Mouse (Mus musculus) heart, adult 2 months (tissue): Measurements from ENCODE around the gene Galnt13. TPM values are rescaled to one million over a fixed set of nuclear protein-coding genes. Genes with fewer than 3 reads are reported as not detected.

Source experiments
- DNase-seq, 2 experiments: peaks; one replicate each; pipeline ENCODE4 v3.0.0; 2021
- H3K27ac ChIP-seq: fragments of 200-600 bp; 2 replicates; pipeline ENCODE4 v1.8.1; 2022
- H3K27me3 ChIP-seq: fragments of 200-500 bp; 2 replicates; pipeline ENCODE4 v1.6.1; 2012; ENCODE audit warnings: mild to moderate bottlenecking, low read length, inconsistent platforms, mixed read lengths; ENCODE audit not compliant: control insufficient read depth, insufficient read depth
- H3K36me3 ChIP-seq: fragments of 200-500 bp; 2 replicates; pipeline ENCODE4 v1.6.1; 2012; ENCODE audit warnings: low read length, inconsistent platforms; ENCODE audit not compliant: control insufficient read depth, insufficient read depth
- H3K4me1 ChIP-seq: fragments of 200-500 bp; 2 replicates; pipeline ENCODE4 v1.6.1; 2011; ENCODE audit warnings: low read length; ENCODE audit not compliant: control insufficient read depth, insufficient read depth
- H3K4me3 ChIP-seq: fragments of 200-600 bp; 2 replicates; pipeline ENCODE4 v1.8.1; 2022
- H3K79me2 ChIP-seq: fragments of 200-500 bp; replicated peaks from 2 replicates; pipeline ENCODE4 v1.6.1; 2012; ENCODE audit warnings: mild to moderate bottlenecking, inconsistent platforms, low read length, moderate library complexity, mixed read lengths; ENCODE audit not compliant: control insufficient read depth, insufficient read depth
- H3K9ac ChIP-seq: fragments of 200-500 bp; 2 replicates; pipeline ENCODE4 v1.6.1; 2012; ENCODE audit warnings: low read depth, mild to moderate bottlenecking, control low read depth, inconsistent platforms, low read length, mixed read lengths
- CTCF ChIP-seq: fragments of 200-600 bp; IDR thresholded peaks from 2 replicates; pipeline ENCODE4 v1.8.1; 2022; ENCODE audit warnings: antibody characterized with exemption, mild to moderate bottlenecking, moderate library complexity
- EP300 ChIP-seq: fragments of 200-500 bp; IDR thresholded peaks from 2 replicates; pipeline ENCODE4 v1.6.1; 2011; ENCODE audit warnings: low read depth, low read length, control low read depth; ENCODE audit not compliant: insufficient read depth
- POLR2A ChIP-seq: fragments of 200-500 bp; IDR thresholded peaks from 2 replicates; pipeline ENCODE4 v1.6.1; 2011; ENCODE audit warnings: mild to moderate bottlenecking, low read depth, low read length, control low read depth; ENCODE audit not compliant: insufficient read depth
- WGBS: fragments of 180-500 bp; shearing (Covaris S2); methylation state at CpG from one replicate; pipeline ENCODE4 v1.1.7; 2018; 5-methylcytosine and 5-hydroxymethylcytosine counted together
- intact Hi-C: fragments of 180-260 bp; cut with DNase I; formaldehyde crosslinking; loops from one replicate; pipeline ENCODE4 v1.15.1; 2025
- long read RNA-seq: library from polyadenylated mRNA; stranded (forward); transcript quantifications from one replicate; pipeline ENCODE4 v2.0.0, GENCODE M21; 2021
- polyA plus RNA-seq: library from polyadenylated mRNA; depleted of rRNA; stranded (reverse); fragments of >200 nt; gene quantifications from 2 replicates; pipeline ENCODE4 v1.2.3, GENCODE M21; 2012; rRNA removed
- total RNA-seq, 2 experiments: library from RNA; stranded (reverse); gene quantifications; 2 replicates each; pipeline ENCODE4 v1.2.3; 2021

Galnt13 gene
- total RNA-seq (not detected), polyA plus RNA-seq (not detected in 2 replicates)
- long read RNA-seq, result 0 reads

GRCm38 (mm10) chr2:54435937-54436735 is at the start of gene Galnt13:
Gene Galnt13, plus strand, starts transcription at chr2:54436317.
- no peaks in the 10 kb centered on the region for H3K36me3 ChIP-seq
- 2% methylated on average over 79 of the region's 81 CpGs for WGBS
- H3K9ac ChIP-seq, result no peak within 1 kb of the TSS
- DNase-seq, result no peak
- H3K4me3 ChIP-seq, result no peak within 1 kb of the TSS
- intact Hi-C loops, result no loop called here
- no peaks in the 10 kb centered on the region for H3K4me1 ChIP-seq
- H3K27me3 ChIP-seq, result no peaks in the 10 kb centered on the region; the same call in 1 of the 2 replicates
- TF ChIP-seq CTCF (no peak), EP300 (no peak), POLR2A (no peak)
- no peak within 1 kb of the TSS for H3K27ac ChIP-seq
- no peaks in the 10 kb centered on the region for H3K79me2 ChIP-seq

DNA sequence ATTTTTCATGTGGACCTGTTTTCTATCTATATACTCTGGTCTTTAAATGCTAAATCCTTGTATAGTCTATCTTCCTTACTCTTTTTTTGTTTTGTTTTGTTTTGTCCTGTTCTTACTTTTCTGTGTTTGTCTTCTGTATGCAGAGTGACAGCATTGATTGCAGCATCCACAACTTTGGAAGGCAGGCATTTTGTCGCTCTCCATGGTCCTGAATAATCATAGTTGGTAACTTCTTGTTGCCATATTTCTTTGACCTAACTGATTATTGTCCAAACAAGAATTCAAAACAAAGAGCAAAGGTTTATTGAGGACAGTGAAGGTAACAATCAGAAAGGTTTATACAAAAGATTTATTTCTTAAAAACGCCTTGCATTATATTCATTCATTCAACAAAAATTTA is 5.1 kb upstream of the Galnt13 start:
- Histone ChIP-seq H3K4me1 (no peaks in the 10 kb centered on the region), H3K27me3 (no peaks in the 10 kb centered on the region), H3K9ac (no peak overlapping the region), H3K27ac (no peak overlapping the region), H3K4me3 (no peak overlapping the region), H3K36me3 (no peaks in the 10 kb centered on the region), H3K79me2 (no peaks in the 10 kb centered on the region)
- TF ChIP-seq POLR2A, result no peak
- no peak for TF ChIP-seq CTCF
- TF ChIP-seq EP300, result no peak
- no peak for DNase-seq
- intact Hi-C loops, result no loop called here
- 17% methylated on average over 2 of the region's 2 CpGs for WGBS

DNA sequence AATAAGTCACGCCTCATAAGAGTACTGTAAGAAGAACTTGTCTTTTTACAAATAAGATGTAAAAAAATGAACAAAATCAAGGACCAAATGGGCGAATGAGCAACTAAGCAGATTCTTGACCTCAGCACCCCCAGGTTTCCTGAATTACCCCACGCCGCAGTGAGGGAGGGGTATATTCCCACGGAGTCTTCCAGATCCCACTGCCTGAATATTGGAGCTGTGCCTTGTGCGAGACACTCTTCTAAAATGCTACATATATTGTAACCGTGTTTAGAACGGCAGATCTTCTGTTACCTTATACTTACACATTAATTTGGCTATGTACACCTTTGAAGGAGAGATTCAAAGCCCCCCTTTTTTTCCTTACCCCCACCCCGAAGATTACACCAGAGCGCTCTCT is 737 bp upstream of the Galnt13 start:
- no peaks in the 10 kb centered on the region for H3K36me3 ChIP-seq
- TF ChIP-seq EP300, result no peak
- TF ChIP-seq CTCF, result no peak
- no peak for TF ChIP-seq POLR2A
- no peaks in the 10 kb centered on the region for H3K4me1 ChIP-seq
- intact Hi-C loops, result no loop called here
- 42% methylated on average over 10 of the region's 10 CpGs for WGBS
- H3K4me3 ChIP-seq, result no peak overlapping the region
- H3K79me2 ChIP-seq, result no peaks in the 10 kb centered on the region
- no peak overlapping the region for H3K9ac ChIP-seq
- no peak for DNase-seq
- no peak overlapping the region for H3K27ac ChIP-seq
- H3K27me3 ChIP-seq, result no peaks in the 10 kb centered on the region; the same call in 1 of the 2 replicates

- 3% methylated on average over 37 of the region's 42 CpGs for WGBS
- no peaks in the 10 kb centered on the region for H3K4me1 ChIP-seq
- H3K9ac ChIP-seq, result no peak overlapping the region
- H3K36me3 ChIP-seq, result no peaks in the 10 kb centered on the region
- no peak overlapping the region for H3K27ac ChIP-seq
- H3K4me3 ChIP-seq, result no peak overlapping the region
- DNase-seq, result no peak
- no peaks in the 10 kb centered on the region for H3K79me2 ChIP-seq
- no peak for TF ChIP-seq POLR2A
- no peak for TF ChIP-seq CTCF
- TF ChIP-seq EP300, result no peak
- intact Hi-C loops, result no loop called here
- no peaks in the 10 kb centered on the region; the same call in 1 of the 2 replicates for H3K27me3 ChIP-seq
Observed at GRCm38 (mm10) chr2:54436736-54437500, 801 bp downstream of the Galnt13 start.

DNA sequence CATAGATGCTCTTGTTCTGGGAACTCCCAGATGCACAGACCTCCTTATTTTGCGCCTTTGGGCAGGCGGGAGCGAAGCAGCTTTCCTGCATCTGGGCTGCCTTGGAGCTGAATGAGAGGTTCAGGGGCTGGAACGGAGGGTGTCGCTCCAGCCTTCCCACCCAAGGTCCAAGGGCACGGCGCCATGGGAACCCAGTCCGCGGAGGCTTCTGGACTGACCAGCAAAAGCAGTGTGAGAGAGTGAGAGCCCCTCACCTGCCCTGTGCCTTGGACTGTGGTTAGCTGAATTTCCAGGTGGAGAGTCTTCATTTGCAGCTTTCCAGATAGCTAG is 1.3 kb downstream of the Galnt13 start:
- no peaks in the 10 kb centered on the region for H3K79me2 ChIP-seq
- no peaks in the 10 kb centered on the region for H3K4me1 ChIP-seq
- no peak for DNase-seq
- WGBS, result 5% methylated on average over 9 of the region's 9 CpGs
- no peaks in the 10 kb centered on the region; the same call in 1 of the 2 replicates for H3K27me3 ChIP-seq
- no peak overlapping the region for H3K4me3 ChIP-seq
- H3K27ac ChIP-seq, result no peak overlapping the region
- TF ChIP-seq POLR2A (no peak), EP300 (no peak), CTCF (no peak)
- intact Hi-C loops, result no loop called here
- no peak overlapping the region for H3K9ac ChIP-seq
- H3K36me3 ChIP-seq, result no peaks in the 10 kb centered on the region
